Mouse (Mus musculus): ENCODE measurements around the gene P2ry6.

GRCm38 (mm10) chr7:100905037-100905436, 69.4 kb downstream of the P2ry6 start:
- TF ChIP-seq NANOG (IDR thresholded peaks at IDR 0.05; ENCODE audit: borderline replicate concordance, low read length) = no peak
- TF ChIP-seq CTCF (conservative IDR thresholded peaks at IDR 0.05; ENCODE audit: low read length) = no peak

All from E14TG2a.4 (cell line).